Mouse (Mus musculus) embryonic facial prominence, embryonic 11.5 days (tissue): ENCODE measurements around the gene Ddhd1. TPM values are rescaled to one million over a fixed set of nuclear protein-coding genes. Genes with fewer than 3 reads are reported as not detected.
A peak's percentile ranks its signal among the peaks of the same experiment; 100 is the strongest.

ENCODE experiments used
- ATAC-seq: fragments of 200-750 bp; cut with Nextera tagmentation; replicated peaks from 2 replicates; pipeline ENCODE4 v1.8.0; 2017; ENCODE audit warnings: low read depth; ENCODE audit not compliant: insufficient number of reproducible peaks, low FRiP score, low TSS enrichment
- DNase-seq: peaks from one replicate; pipeline ENCODE4 v3.0.0-alpha.2; 2015; ENCODE audit warnings: low spot score
- H3K27ac ChIP-seq: fragments of 300-500 bp; sonication (generic); replicated peaks from 2 replicates; pipeline ENCODE4 v1.5.1; 2014; ENCODE audit warnings: mild to moderate bottlenecking, low read depth, low read length, control low read depth
- H3K27me3 ChIP-seq: fragments of 300-500 bp; sonication (generic); 2 replicates; pipeline ENCODE4 v1.6.1; 2014; ENCODE audit warnings: mild to moderate bottlenecking, low read length, moderate library complexity, mixed read lengths; ENCODE audit not compliant: control insufficient read depth, insufficient read depth
- H3K36me3 ChIP-seq: fragments of 300-500 bp; sonication (generic); replicated peaks from 2 replicates; pipeline ENCODE4 v1.6.1; 2014; ENCODE audit warnings: low read depth, mild to moderate bottlenecking, low read length, moderate library complexity, mixed read lengths; ENCODE audit not compliant: control insufficient read depth, insufficient read depth
- H3K4me1 ChIP-seq: fragments of 300-500 bp; sonication (generic); 2 replicates; pipeline ENCODE4 v1.6.1; 2014; ENCODE audit warnings: low read length, mixed read lengths; ENCODE audit not compliant: control insufficient read depth, insufficient read depth
- H3K4me2 ChIP-seq: fragments of 300-500 bp; sonication (generic); 2 replicates; pipeline ENCODE4 v1.6.1; 2014; ENCODE audit warnings: low read depth, mild to moderate bottlenecking, control low read depth, low read length, moderate library complexity
- H3K4me3 ChIP-seq: fragments of 300-500 bp; sonication (generic); 2 replicates; pipeline ENCODE4 v1.5.1; 2014; ENCODE audit warnings: low read depth, low read length, control low read depth
- H3K9ac ChIP-seq: fragments of 300-500 bp; sonication (generic); replicated peaks from 2 replicates; pipeline ENCODE4 v1.6.1; 2014; ENCODE audit warnings: mild to moderate bottlenecking, control low read depth, low read length
- H3K9me3 ChIP-seq: fragments of 300-500 bp; sonication (generic); replicated peaks from 2 replicates; pipeline ENCODE4 v1.6.1; 2016; ENCODE audit warnings: mild to moderate bottlenecking, low read length, inconsistent platforms, mixed read lengths; ENCODE audit not compliant: control insufficient read depth
- WGBS: fragments of 180-500 bp; shearing (Covaris S2); extraction: QIAGEN DNeasy Blood & Tissue Kit; methylation state at CpG from one replicate; pipeline ENCODE4 v1.1.7; 2014; 5-methylcytosine and 5-hydroxymethylcytosine counted together
- polyA plus RNA-seq: library from polyadenylated mRNA; unstranded; fragments of >200 nt; fragmentation: Nextera tagmentation; extraction: Ambion mirVana; gene quantifications from 2 replicates; pipeline ENCODE4 v1.2.1, GENCODE M21; 2014

Ddhd1 gene
- polyA plus RNA-seq, 1 experiment from 2014 or later = 6.9 TPM

GRCm38 (mm10) chr14:45685313-45685712 is 27.4 kb upstream of the Ddhd1 start:
- no peak for ATAC-seq
- whole genome bisulfite sequencing = 89% methylated on average over 2 of the region's 2 CpGs
- Histone ChIP-seq H3K36me3 (no peaks in the 10 kb centered on the region), H3K4me1 (no peaks in the 10 kb centered on the region), H3K27me3 (no peaks in the 10 kb centered on the region), H3K4me3 (no peak overlapping the region), H3K9me3 (no peaks in the 10 kb centered on the region), H3K4me2 (no peak overlapping the region), H3K27ac (no peak overlapping the region), H3K9ac (no peak overlapping the region)
- no peak for DNase-seq

GRCm38 (mm10) chr14:45676722-45677121 is 18.8 kb upstream of the Ddhd1 start:
- no peaks in the 10 kb centered on the region for H3K9me3 ChIP-seq
- H3K27ac ChIP-seq = no peak overlapping the region
- ATAC-seq (no peak), DNase-seq (no peak)
- no peak overlapping the region for H3K4me3 ChIP-seq
- H3K36me3 ChIP-seq = no peaks in the 10 kb centered on the region
- no peak overlapping the region for H3K4me2 ChIP-seq
- 75% methylated on average over 6 of the region's 6 CpGs for WGBS
- no peak overlapping the region for H3K9ac ChIP-seq
- H3K27me3 ChIP-seq = no peaks in the 10 kb centered on the region
- no peaks in the 10 kb centered on the region for H3K4me1 ChIP-seq

- 82% methylated on average over 4 of the region's 4 CpGs for WGBS
- H3K4me1 ChIP-seq = no peaks in the 10 kb centered on the region
- H3K9me3 ChIP-seq = no peaks in the 10 kb centered on the region
- no peak overlapping the region for H3K27ac ChIP-seq
- H3K27me3 ChIP-seq = no peaks in the 10 kb centered on the region
- H3K4me2 ChIP-seq = no peak overlapping the region
- no peak overlapping the region for H3K9ac ChIP-seq
- DNase-seq = no peak
- H3K36me3 ChIP-seq = no peaks in the 10 kb centered on the region
- H3K4me3 ChIP-seq = no peak overlapping the region
- no peak for ATAC-seq
Measured at GRCm38 (mm10) chr14:45668325-45668724, 10.4 kb upstream of the Ddhd1 start.

GRCm38 (mm10) chr14:45667231-45667630 is 9.3 kb upstream of the Ddhd1 start:
- WGBS = 67% methylated on average over 2 of the region's 2 CpGs
- no peaks in the 10 kb centered on the region for H3K27me3 ChIP-seq
- DNase-seq = no peak
- no peak overlapping the region for H3K9ac ChIP-seq
- no peaks in the 10 kb centered on the region for H3K36me3 ChIP-seq
- no peak overlapping the region for H3K4me2 ChIP-seq
- no peak overlapping the region for H3K27ac ChIP-seq
- no peaks in the 10 kb centered on the region for H3K9me3 ChIP-seq
- H3K4me1 ChIP-seq = no peaks in the 10 kb centered on the region
- no peak overlapping the region for H3K4me3 ChIP-seq
- no peak for ATAC-seq

- no peak for ATAC-seq
- no peaks in the 10 kb centered on the region for H3K27me3 ChIP-seq
- no peak overlapping the region for H3K4me2 ChIP-seq
- H3K4me3 ChIP-seq = no peak overlapping the region
- no peaks in the 10 kb centered on the region for H3K9me3 ChIP-seq
- 53% methylated on average over 5 of the region's 5 CpGs for WGBS
- H3K27ac ChIP-seq = no peak overlapping the region
- DNase-seq = no peak
- H3K36me3 ChIP-seq = no peaks in the 10 kb centered on the region
- H3K4me1 ChIP-seq = no peaks in the 10 kb centered on the region
- H3K9ac ChIP-seq = no peak overlapping the region
Measured at GRCm38 (mm10) chr14:45661575-45661974, 3.6 kb upstream of the Ddhd1 start.

- Histone ChIP-seq H3K4me3 (no peak overlapping the region), H3K27ac (no peak overlapping the region), H3K4me1 (no peaks in the 10 kb centered on the region), H3K4me2 (no peak overlapping the region), H3K9me3 (no peaks in the 10 kb centered on the region), H3K27me3 (no peaks in the 10 kb centered on the region), H3K36me3 (no peaks in the 10 kb centered on the region), H3K9ac (no peak overlapping the region)
- DNase-seq = no peak
- WGBS = 90% methylated on average over 1 of the region's 1 CpGs
- ATAC-seq = no peak
Measured at GRCm38 (mm10) chr14:45660315-45660714, 2.4 kb upstream of the Ddhd1 start.

- H3K27ac ChIP-seq = peak overlapping the region; percentile 80
- H3K4me1 ChIP-seq = no peaks in the 10 kb centered on the region
- peak overlapping the region; percentile 86 for H3K4me3 ChIP-seq
- H3K9ac ChIP-seq = peak overlapping the region; percentile 71
- H3K36me3 ChIP-seq = no peaks in the 10 kb centered on the region
- H3K27me3 ChIP-seq = no peaks in the 10 kb centered on the region
- DNase-seq (peak; percentile 59), ATAC-seq (peak; percentile 35)
- under 1% methylated on average over 68 of the region's 69 CpGs for WGBS
- H3K9me3 ChIP-seq = no peaks in the 10 kb centered on the region
- H3K4me2 ChIP-seq = peak overlapping the region; percentile 97
Measured at GRCm38 (mm10) chr14:45656831-45657640, 907 bp downstream of the Ddhd1 start.

- Histone ChIP-seq H3K36me3 (no peaks in the 10 kb centered on the region), H3K4me2 (no peak overlapping the region), H3K9ac (no peak overlapping the region; the same call in 1 of the 2 replicates), H3K4me1 (no peaks in the 10 kb centered on the region), H3K4me3 (no peak overlapping the region), H3K9me3 (no peaks in the 10 kb centered on the region), H3K27me3 (no peaks in the 10 kb centered on the region), H3K27ac (no peak overlapping the region)
- DNase-seq (no peak), ATAC-seq (no peak)
- WGBS = 78% methylated on average over 13 of the region's 13 CpGs
Measured at GRCm38 (mm10) chr14:45654876-45655416, 3.0 kb downstream of the Ddhd1 start.
